Mouse (Mus musculus) erythroblast, embryonic 14.5 days (primary cell): ENCODE results near the gene Sparc. TPM values are rescaled to one million over a fixed set of nuclear protein-coding genes. Genes with fewer than 3 reads are reported as not detected.

Experiments used
- H3K27me3 ChIP-seq: 2 replicates; pipeline ENCODE4 v1.6.1; 2012; ENCODE audit warnings: inconsistent platforms; ENCODE audit not compliant: control insufficient read depth
- H3K36me3 ChIP-seq: 2 replicates; pipeline ENCODE4 v1.6.1; 2012; ENCODE audit warnings: mild to moderate bottlenecking, inconsistent platforms; ENCODE audit not compliant: control insufficient read depth
- H3K4me1 ChIP-seq: 2 replicates; pipeline ENCODE4 v1.6.1; 2012; ENCODE audit warnings: inconsistent platforms; ENCODE audit not compliant: control insufficient read depth
- H3K4me3 ChIP-seq: replicated peaks from 2 replicates; pipeline ENCODE3; 2012; ENCODE audit warnings: moderate library complexity, mild to moderate bottlenecking, inconsistent platforms
- H3K9me3 ChIP-seq: 2 replicates; pipeline ENCODE4 v1.6.1; 2012; ENCODE audit warnings: low read length, inconsistent platforms, mixed read lengths; ENCODE audit not compliant: control insufficient read depth
- GATA1 ChIP-seq: IDR thresholded peaks from 2 replicates; pipeline ENCODE4 v1.6.1; 2012; ENCODE audit warnings: low read length, inconsistent platforms, mixed read lengths
- TAL1 ChIP-seq: IDR thresholded peaks from 3 replicates; pipeline ENCODE4 v1.6.1; 2012; ENCODE audit warnings: low read length, inconsistent platforms, mixed read lengths
- polyA plus RNA-seq: library from polyadenylated mRNA; stranded (reverse); fragments of >175 nt; gene quantifications from 2 replicates; pipeline ENCODE4 v1.2.3, GENCODE M21; 2012

Gene Sparc
- polyA plus RNA-seq, 1 experiment, result 0.17 TPM

DNA sequence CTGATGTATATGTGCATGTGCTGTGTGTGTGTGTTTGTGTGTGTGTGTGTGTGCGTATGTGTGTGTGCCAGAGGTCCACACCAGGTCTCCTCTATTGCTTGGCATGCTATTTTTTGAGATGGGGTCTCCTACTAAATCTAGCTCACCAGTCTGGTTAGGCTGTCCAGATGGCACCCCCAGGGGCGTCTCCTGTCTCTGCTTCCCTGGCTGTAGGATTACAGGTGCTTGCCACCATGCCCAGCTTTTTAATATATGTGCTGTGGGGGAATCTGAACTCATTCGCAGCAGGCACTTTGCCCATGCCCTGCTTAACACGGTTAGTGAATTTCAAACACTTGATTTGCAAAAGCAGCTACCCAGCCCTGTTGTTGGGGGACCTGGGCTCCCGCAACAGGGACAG is 57.1 kb downstream of the Sparc start:
- no peaks in the 10 kb centered on the region for H3K27me3 ChIP-seq

DNA sequence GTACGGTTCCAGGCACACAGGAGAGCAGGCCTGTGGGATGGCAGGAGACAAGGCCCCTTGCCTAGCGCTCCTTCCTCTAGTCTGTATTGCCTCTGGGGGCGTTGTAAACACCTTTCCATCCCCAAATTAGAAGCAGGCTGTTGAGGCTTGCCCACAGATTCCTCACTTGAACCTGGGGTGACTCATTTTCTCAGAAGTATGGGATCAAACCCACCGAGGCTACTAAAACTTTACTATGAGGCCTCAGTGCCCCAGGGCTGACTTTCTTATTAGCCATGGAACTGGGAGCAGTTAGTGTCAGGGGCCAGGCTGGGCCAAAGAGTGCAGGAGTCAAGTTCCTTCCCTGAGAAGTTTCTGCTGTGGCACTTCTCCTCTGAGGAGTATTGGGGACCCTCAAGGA is 57.7 kb downstream of the Sparc start:
- no peak overlapping the region for H3K4me3 ChIP-seq
- no peaks in the 10 kb centered on the region for H3K4me1 ChIP-seq
- no peaks in the 10 kb centered on the region for H3K36me3 ChIP-seq
- H3K9me3 ChIP-seq, result no peaks in the 10 kb centered on the region
- TF ChIP-seq GATA1 (no peak), TAL1 (no peak)
- H3K27me3 ChIP-seq, result no peaks in the 10 kb centered on the region

More for the DNA sequence above, 57.1 kb downstream of the Sparc start:
- Histone ChIP-seq H3K4me1 (no peaks in the 10 kb centered on the region), H3K4me3 (no peak overlapping the region), H3K9me3 (no peaks in the 10 kb centered on the region), H3K36me3 (no peaks in the 10 kb centered on the region)
- no peak for TF ChIP-seq TAL1
- TF ChIP-seq GATA1, result no peak

DNA sequence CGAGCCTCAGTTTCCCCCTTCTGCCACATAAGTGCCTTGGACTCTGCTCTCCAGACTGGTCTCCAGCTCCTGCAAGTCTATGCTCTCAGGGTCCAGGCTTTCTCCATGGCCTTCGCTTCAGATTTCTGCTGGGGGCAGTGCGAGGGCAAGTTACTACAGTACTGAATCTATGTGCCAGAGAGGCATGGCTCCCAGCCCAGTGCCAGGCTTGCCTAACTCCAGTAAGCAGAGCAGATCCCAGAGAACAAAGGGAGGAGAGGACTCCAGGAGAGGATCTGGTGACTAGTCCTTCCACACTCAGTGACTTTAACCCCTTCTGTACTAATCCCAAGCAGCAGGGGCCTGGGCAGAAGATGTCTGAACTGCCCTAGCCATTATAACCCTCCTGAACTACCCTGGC is 58.3 kb downstream of the Sparc start:
- Histone ChIP-seq H3K9me3 (no peaks in the 10 kb centered on the region), H3K36me3 (no peaks in the 10 kb centered on the region), H3K4me3 (no peak overlapping the region), H3K4me1 (no peaks in the 10 kb centered on the region), H3K27me3 (no peaks in the 10 kb centered on the region)
- TF ChIP-seq GATA1 (no peak), TAL1 (no peak)

DNA sequence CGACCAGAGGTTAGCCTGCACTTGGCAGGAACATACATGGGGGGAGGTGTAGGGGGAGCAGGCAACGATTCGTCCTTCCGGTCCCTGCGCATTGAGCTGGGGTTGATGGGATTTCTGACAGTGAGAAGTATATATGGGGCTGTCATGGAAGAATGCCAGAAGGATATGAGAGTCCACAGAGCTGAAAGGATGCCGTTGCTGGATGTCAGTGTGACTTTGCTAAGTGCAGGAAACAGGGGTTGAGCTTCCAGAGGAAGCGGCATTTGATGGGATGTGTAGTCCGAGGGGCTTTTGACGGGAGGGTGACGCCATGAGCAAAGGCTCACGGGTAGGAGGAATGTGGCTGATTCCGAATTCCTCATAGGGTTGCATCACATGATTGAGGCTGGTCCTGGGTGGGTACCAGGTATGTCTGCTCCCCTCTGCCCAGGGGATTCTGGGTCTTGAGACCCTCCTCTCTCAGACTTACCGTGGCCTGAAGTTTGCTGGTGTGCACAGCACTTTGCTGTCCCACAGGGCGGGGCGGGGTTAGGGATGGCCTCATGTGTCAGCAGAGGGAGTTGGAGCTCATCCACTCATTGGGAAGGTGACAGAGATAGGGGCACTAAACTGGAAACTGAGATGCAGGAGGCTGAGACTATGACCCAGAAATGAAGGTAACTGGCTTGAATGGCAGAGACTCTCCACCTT is 64.7 kb downstream of the Sparc start:
- no peaks in the 10 kb centered on the region for H3K27me3 ChIP-seq
- no peaks in the 10 kb centered on the region for H3K36me3 ChIP-seq
- TF ChIP-seq GATA1, result no peak
- TF ChIP-seq TAL1, result no peak

DNA sequence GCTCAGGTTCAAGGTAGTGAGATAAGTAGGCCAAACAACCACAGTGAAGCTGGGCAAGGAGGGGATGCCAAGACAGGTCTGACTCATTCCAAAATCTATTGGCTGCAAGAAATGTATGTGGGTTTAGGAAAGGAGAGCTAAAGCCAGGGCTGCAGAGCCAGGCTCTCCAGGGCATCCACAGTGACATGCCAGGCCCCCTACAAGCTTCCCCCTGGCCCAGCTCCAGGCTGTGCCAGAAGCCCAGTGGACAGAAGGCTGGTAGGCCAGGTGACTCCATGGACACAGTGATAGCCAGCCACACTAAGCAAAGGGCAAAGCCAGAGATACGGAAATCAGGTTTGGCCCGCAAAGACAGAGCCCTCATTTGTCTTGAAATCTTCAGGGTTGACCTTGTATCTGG is 66.1 kb downstream of the Sparc start:
- H3K4me1 ChIP-seq, result no peaks in the 10 kb centered on the region
- no peak for TF ChIP-seq GATA1
- TF ChIP-seq TAL1, result no peak
- H3K27me3 ChIP-seq, result no peaks in the 10 kb centered on the region
- no peak overlapping the region for H3K4me3 ChIP-seq
- no peaks in the 10 kb centered on the region for H3K36me3 ChIP-seq
- no peaks in the 10 kb centered on the region for H3K9me3 ChIP-seq

More for the DNA sequence above, 64.7 kb downstream of the Sparc start:
- Histone ChIP-seq H3K9me3 (no peaks in the 10 kb centered on the region), H3K4me1 (no peaks in the 10 kb centered on the region), H3K4me3 (no peak overlapping the region)

Other genes with a start within 250 kb of the Sparc start
- gene Slc36a2, start 238.1 kb downstream of the Sparc start, polyA plus RNA-seq, result 0.03 TPM in 1 of 2 replicates, not detected in the other
- 0.09 and 0.24 TPM in 2 replicates for gene Slc36a1, start 218.8 kb downstream of the Sparc start, polyA plus RNA-seq
- not detected in 2 replicates for gene Fat2, start 86.6 kb downstream of the Sparc start, polyA plus RNA-seq
- gene Atox1, start 38.1 kb upstream of the Sparc start, polyA plus RNA-seq, result 3.6 and 15.0 TPM in 2 replicates
- 3.5 and 4.2 TPM in 2 replicates for gene G3bp1, start 46.5 kb upstream of the Sparc start, polyA plus RNA-seq
- not detected in 2 replicates for gene Glra1, start 185.0 kb upstream of the Sparc start, polyA plus RNA-seq